Mouse (Mus musculus) spleen, postnatal 4 days (tissue): ENCODE data around the gene Trmt1l.
"Not testable (repeated sequence)": the region's sequence is repeated elsewhere in the genome, so short reads cannot be mapped to it uniquely, and the experiment has no call there.

Experiments used
- DNase-seq, 2 experiments: peaks; one replicate each; pipeline ENCODE4 v3.0.0; 2022; ENCODE audit warnings: low spot score in 2 of 2

Trmt1l gene

GRCm38 (mm10) chr1:151428263-151429221 lies at the start of gene Trmt1l, which contains the start of gene Swt1:
Gene Trmt1l, plus strand, starts transcription at chr1:151428542.
Gene Swt1, minus strand, starts transcription at chr1:151428455.
- peak; percentile 92 to 94 for DNase-seq

- no peak for DNase-seq
These were observed 38.3 kb upstream of the Trmt1l start for GRCm38 (mm10) chr1:151390029-151390428.

GRCm38 (mm10) chr1:151409827-151410226 lies 18.5 kb upstream of the Trmt1l start:
- no peak for DNase-seq

GRCm38 (mm10) chr1:151422178-151422577 lies 6.2 kb upstream of the Trmt1l start:
- no peak for DNase-seq

- DNase-seq, result no peak
These were observed 1.3 kb upstream of the Trmt1l start for GRCm38 (mm10) chr1:151426947-151427600.

- no peak for DNase-seq
These were observed 467 bp upstream of the Trmt1l start for GRCm38 (mm10) chr1:151427888-151428262.

GRCm38 (mm10) chr1:151429316-151429715 lies 974 bp downstream of the Trmt1l start:
- DNase-seq, result no peak

- no peak for DNase-seq
These were observed 7.1 kb downstream of the Trmt1l start for GRCm38 (mm10) chr1:151435431-151435830.

GRCm38 (mm10) chr1:151449866-151450265 lies 21.5 kb downstream of the Trmt1l start:
- DNase-seq, result no peak

GRCm38 (mm10) chr1:151450851-151451250 lies 22.5 kb downstream of the Trmt1l start:
- DNase-seq, result no peak

GRCm38 (mm10) chr1:151451946-151452345 lies 23.6 kb downstream of the Trmt1l start:
- DNase-seq, result no peak

GRCm38 (mm10) chr1:151457087-151457486 lies 28.7 kb downstream of the Trmt1l start:
- DNase-seq, result no peak

- DNase-seq, result no peak
These were observed 32.9 kb downstream of the Trmt1l start for GRCm38 (mm10) chr1:151461265-151461664.

- DNase-seq, result no peak
These were observed 36.6 kb downstream of the Trmt1l start for GRCm38 (mm10) chr1:151464914-151465313.

GRCm38 (mm10) chr1:151466571-151466970 lies 38.2 kb downstream of the Trmt1l start:
- no peak for DNase-seq

- no peak for DNase-seq
These were observed 43.1 kb downstream of the Trmt1l start for GRCm38 (mm10) chr1:151471429-151471828.

- DNase-seq, result not testable (repeated sequence)
These were observed 44.0 kb downstream of the Trmt1l start for GRCm38 (mm10) chr1:151472386-151472785.

GRCm38 (mm10) chr1:151482497-151482896 lies 54.2 kb downstream of the Trmt1l start:
- no peak for DNase-seq

- no peak for DNase-seq
These were observed 55.2 kb downstream of the Trmt1l start for GRCm38 (mm10) chr1:151483568-151483967.

- DNase-seq, result no peak
These were observed 56.4 kb downstream of the Trmt1l start for GRCm38 (mm10) chr1:151484754-151485153.

GRCm38 (mm10) chr1:151489806-151490205 lies 61.5 kb downstream of the Trmt1l start:
- DNase-seq, result no peak

- DNase-seq, result no peak
These were observed 64.1 kb downstream of the Trmt1l start for GRCm38 (mm10) chr1:151492419-151492818.

GRCm38 (mm10) chr1:151493826-151494225 lies 65.5 kb downstream of the Trmt1l start:
- DNase-seq, result no peak
